Mouse (Mus musculus): ENCODE results near the gene Slc12a8. TPM values are rescaled to one million over a fixed set of nuclear protein-coding genes. Genes with fewer than 3 reads are reported as not detected.

Gene Slc12a8
- polyA plus RNA-seq, 1 experiment from 2014 or later: 1.0 TPM

GRCm38 (mm10) chr16:33708585-33709397, 191.7 kb downstream of the Slc12a8 start:
- Histone ChIP-seq H3K27ac (no peak overlapping the region), H3K4me2 (no peak overlapping the region), H3K27me3 (no peaks in the 10 kb centered on the region), H3K4me1 (replicated peaks) (peaks cover 54% of the 10 kb centered on the region), H3K9me3 (replicated peaks) (no peaks in the 10 kb centered on the region), H3K36me3 (peaks cover 23% of the 10 kb centered on the region), H3K4me3 (no peak overlapping the region), H3K9ac (no peak overlapping the region)
- no peak for ATAC-seq (replicated peaks; ENCODE audit: insufficient number of reproducible peaks, insufficient read depth, low FRiP score, low read depth)
- 87% methylated on average over 12 of the region's 12 CpGs for WGBS

Other genes with a start within 250 kb of the Slc12a8 start
- 38.0 and 41.0 TPM in 2 replicates for gene Zfp148, start 136.5 kb upstream of the Slc12a8 start, polyA plus RNA-seq (2015; fragmentation: Nextera tagmentation; extraction: Ambion mirVana)
- 30.5 and 42.5 TPM in 2 replicates for gene Heg1, start 167.0 kb downstream of the Slc12a8 start, polyA plus RNA-seq (2015; fragmentation: Nextera tagmentation; extraction: Ambion mirVana)

All from heart, embryonic 15.5 days (tissue).